Mouse (Mus musculus) left cerebral cortex, postnatal 25 days (tissue): ENCODE data around the gene Pdzd9. TPM values are rescaled to one million over a fixed set of nuclear protein-coding genes. Genes with fewer than 3 reads are reported as not detected.
A peak's percentile ranks its signal among the peaks of the same experiment; 100 is the strongest.
"Not testable (repeated sequence)": the region's sequence is repeated elsewhere in the genome, so short reads cannot be mapped to it uniquely, and the experiment has no call there.

Experiments used
- DNase-seq, 2 experiments: peaks; one replicate each; pipeline ENCODE4 v3.0.0; 2022; ENCODE audit warnings: low spot score in 2 of 2, mixed read lengths in 1 of 2
- intact Hi-C: fragments of 180-260 bp; cut with DNase I; formaldehyde crosslinking; loops from one replicate; pipeline ENCODE4 v1.15.1; 2025
- total RNA-seq, 2 experiments: library from RNA; stranded (reverse); gene quantifications; 2 replicates each; pipeline ENCODE4 v1.2.3; 2021

Pdzd9 gene
- total RNA-seq, result not detected

GRCm38 (mm10) chr7:120670153-120670875 is at the start of gene Pdzd9:
Pdzd9 (minus strand) TSS chr7:120670343.
- intact Hi-C loops, result loop anchor here (1.0 to 10.0 kb wide), 3 partner anchors 84 to 244 kb away; partner anchors contain the start of gene Polr3e
- DNase-seq, result peak; percentile 62 to 67

GRCm38 (mm10) chr7:120717261-120717660 is 47.1 kb upstream of the Pdzd9 start:
- intact Hi-C loops, result no loop called here
- no peak for DNase-seq

- DNase-seq, intact Hi-C loops: not testable (repeated sequence)
Measured at GRCm38 (mm10) chr7:120713951-120714350, 43.8 kb upstream of the Pdzd9 start.

GRCm38 (mm10) chr7:120713225-120713624 is 43.1 kb upstream of the Pdzd9 start:
- intact Hi-C loops, result no loop called here
- DNase-seq, result no peak

- intact Hi-C loops, result loop anchor here (1.0 kb wide), 1 partner anchor 113 kb away; no protein-coding TSS in a partner anchor
- DNase-seq, result peak in 1 of 2 experiments; percentile 88
Measured at GRCm38 (mm10) chr7:120712071-120712470, 41.9 kb upstream of the Pdzd9 start.

- intact Hi-C loops, result no loop called here
- DNase-seq, result no peak
Measured at GRCm38 (mm10) chr7:120703888-120704287, 33.7 kb upstream of the Pdzd9 start.

- no peak for DNase-seq
- intact Hi-C loops, result no loop called here
Measured at GRCm38 (mm10) chr7:120699586-120699985, 29.4 kb upstream of the Pdzd9 start.

GRCm38 (mm10) chr7:120696331-120696730 is 26.2 kb upstream of the Pdzd9 start:
- DNase-seq, result no peak
- intact Hi-C loops, result no loop called here

GRCm38 (mm10) chr7:120695641-120696040 is 25.5 kb upstream of the Pdzd9 start:
- intact Hi-C loops, result loop anchor here (2.0 kb wide), 1 partner anchor 15 kb away; no protein-coding TSS in a partner anchor
- no peak for DNase-seq

- intact Hi-C loops, result loop anchor here (2.0 kb wide), 1 partner anchor 16 kb away; no protein-coding TSS in a partner anchor
- no peak for DNase-seq
Measured at GRCm38 (mm10) chr7:120695196-120695595, 25.1 kb upstream of the Pdzd9 start.

GRCm38 (mm10) chr7:120693831-120694375 is 23.8 kb upstream of the Pdzd9 start:
- intact Hi-C loops, result loop anchor here (2.0 kb wide), 1 partner anchor 17 kb away; no protein-coding TSS in a partner anchor
- peak in 1 of 2 experiments; percentile 64 for DNase-seq

GRCm38 (mm10) chr7:120690634-120691033 is 20.5 kb upstream of the Pdzd9 start:
- intact Hi-C loops, result no loop called here
- DNase-seq, result no peak

- DNase-seq, result no peak
Measured at GRCm38 (mm10) chr7:120685227-120685626, 15.1 kb upstream of the Pdzd9 start.

GRCm38 (mm10) chr7:120684731-120685161 is 14.6 kb upstream of the Pdzd9 start:
- intact Hi-C loops, result no loop called here
- DNase-seq, result no peak

More at GRCm38 (mm10) chr7:120685227-120685626, 15.1 kb upstream of the Pdzd9 start:
- intact Hi-C loops, result no loop called here

GRCm38 (mm10) chr7:120682002-120682401 is 11.9 kb upstream of the Pdzd9 start:
- DNase-seq, result no peak
- intact Hi-C loops, result no loop called here

GRCm38 (mm10) chr7:120679023-120679422 is 8.9 kb upstream of the Pdzd9 start:
- intact Hi-C loops, result loop anchor here (5.0 to 10.0 kb wide), 2 partner anchors 48 to 236 kb away; partner anchors contain the start of gene Polr3e
- peak in 1 of 2 experiments; percentile 45 for DNase-seq

- peak; percentile 28 to 51 for DNase-seq
- intact Hi-C loops, result loop anchor here (5.0 to 10.0 kb wide), 2 partner anchors 49 to 237 kb away; partner anchors contain the start of gene Polr3e
Measured at GRCm38 (mm10) chr7:120677764-120678531, 7.8 kb upstream of the Pdzd9 start.

- intact Hi-C loops, result loop anchor here (5.0 to 10.0 kb wide), 2 partner anchors 50 to 238 kb away; partner anchors contain the start of gene Polr3e
Measured at GRCm38 (mm10) chr7:120677001-120677643, 7.0 kb upstream of the Pdzd9 start, which contains the start of gene Mosmo. Mosmo (plus strand) TSS chr7:120677618.

GRCm38 (mm10) chr7:120671271-120671670 is 1.1 kb upstream of the Pdzd9 start:
- no peak for DNase-seq
- intact Hi-C loops, result loop anchor here (10.0 kb wide), 1 partner anchor 244 kb away; the partner anchor contains the start of gene Polr3e

More at GRCm38 (mm10) chr7:120677001-120677643, 7.0 kb upstream of the Pdzd9 start, which contains the start of gene Mosmo:
- DNase-seq, result peak; percentile 57 to 65
